Mouse (Mus musculus) cortical plate, adult 2 months (tissue): ENCODE measurements around the gene Sumo2. TPM values are rescaled to one million over a fixed set of nuclear protein-coding genes. Genes with fewer than 3 reads are reported as not detected.
"Not testable (repeated sequence)": the region's sequence is repeated elsewhere in the genome, so short reads cannot be mapped to it uniquely, and the experiment has no call there.

ENCODE experiments used
- H3K27ac ChIP-seq: fragments of 200-500 bp; 2 replicates; pipeline ENCODE4 v1.5.1; 2012; ENCODE audit warnings: low read length, control low read depth, inconsistent platforms; ENCODE audit not compliant: insufficient read depth
- H3K4me1 ChIP-seq: fragments of 200-500 bp; 2 replicates; pipeline ENCODE4 v1.6.1; 2011; ENCODE audit warnings: low read length; ENCODE audit not compliant: control insufficient read depth, insufficient read depth
- H3K4me3 ChIP-seq: fragments of 200-500 bp; 2 replicates; pipeline ENCODE4 v1.5.1; 2011; ENCODE audit warnings: mild to moderate bottlenecking, low read length, control low read depth; ENCODE audit not compliant: insufficient read depth
- CTCF ChIP-seq: fragments of 200-500 bp; IDR thresholded peaks from 2 replicates; pipeline ENCODE4 v1.5.1; 2011; ENCODE audit warnings: mild to moderate bottlenecking, control low read depth, low read length; ENCODE audit not compliant: insufficient read depth; ENCODE audit errors: extremely low read depth
- POLR2A ChIP-seq: fragments of 200-500 bp; IDR thresholded peaks from 2 replicates; pipeline ENCODE4 v1.6.1; 2011; ENCODE audit warnings: mild to moderate bottlenecking, low read length, control low read depth; ENCODE audit not compliant: insufficient read depth; ENCODE audit errors: extremely low read depth
- polyA plus RNA-seq: library from polyadenylated mRNA; depleted of rRNA; stranded (reverse); fragments of >200 nt; gene quantifications from 2 replicates; pipeline ENCODE4 v1.2.3, GENCODE M21; 2012

Gene Sumo2
- polyA plus RNA-seq, 1 experiment = 329 TPM

- H3K27ac ChIP-seq = no peak overlapping the region
- no peak overlapping the region for H3K4me3 ChIP-seq
- no peaks in the 10 kb centered on the region for H3K4me1 ChIP-seq
- TF ChIP-seq POLR2A (no peak), CTCF (peak; percentile 20; the same call in 1 of the 2 replicates)
Measured at GRCm38 (mm10) chr11:115552783-115553182, 16.7 kb upstream of the Sumo2 start.

GRCm38 (mm10) chr11:115543571-115543970 is 7.5 kb upstream of the Sumo2 start:
- Histone ChIP-seq H3K27ac (no peak overlapping the region), H3K4me1 (no peaks in the 10 kb centered on the region), H3K4me3 (no peak overlapping the region)
- no peak for TF ChIP-seq POLR2A
- TF ChIP-seq CTCF = no peak

- Histone ChIP-seq H3K4me1 (no peaks in the 10 kb centered on the region), H3K4me3 (no peak overlapping the region)
- no peak for TF ChIP-seq POLR2A
- TF ChIP-seq CTCF = no peak
Measured at GRCm38 (mm10) chr11:115538045-115538444, 2.0 kb upstream of the Sumo2 start.

GRCm38 (mm10) chr11:115536856-115537568 is 936 bp upstream of the Sumo2 start:
- H3K4me3 ChIP-seq = no peak overlapping the region; the same call in 1 of the 2 replicates
- no peaks in the 10 kb centered on the region for H3K4me1 ChIP-seq
- no peak for TF ChIP-seq POLR2A
- TF ChIP-seq CTCF = no peak
- peak overlapping the region; percentile 61 for H3K27ac ChIP-seq

More at GRCm38 (mm10) chr11:115538045-115538444, 2.0 kb upstream of the Sumo2 start:
- H3K27ac ChIP-seq = no peak overlapping the region

- Histone ChIP-seq H3K4me1 (no peaks in the 10 kb centered on the region; the same call in 1 of the 2 replicates), H3K27ac (peak overlapping the region; percentile 99), H3K4me3 (peak overlapping the region; percentile 86)
- TF ChIP-seq POLR2A (no peak), CTCF (no peak)
Measured at GRCm38 (mm10) chr11:115535401-115536037, 557 bp downstream of the Sumo2 start.

- no peaks in the 10 kb centered on the region; the same call in 1 of the 2 replicates for H3K4me1 ChIP-seq
- TF ChIP-seq POLR2A = no peak
- TF ChIP-seq CTCF = no peak
- no peak overlapping the region for H3K27ac ChIP-seq
- peak overlapping the region; percentile 86 for H3K4me3 ChIP-seq
Measured at GRCm38 (mm10) chr11:115534759-115535371, 1.2 kb downstream of the Sumo2 start.

- H3K4me1 ChIP-seq, H3K27ac ChIP-seq, H3K4me3 ChIP-seq: not testable (repeated sequence)
Measured at GRCm38 (mm10) chr11:115526446-115526845, 9.6 kb downstream of the Sumo2 start.

GRCm38 (mm10) chr11:115522703-115523102 is 13.4 kb downstream of the Sumo2 start:
- TF ChIP-seq POLR2A (no peak), CTCF (no peak)
- Histone ChIP-seq H3K4me1 (peaks cover 2% of the 10 kb centered on the region), H3K4me3 (no peak overlapping the region), H3K27ac (no peak overlapping the region)

- Histone ChIP-seq H3K4me3 (no peak overlapping the region), H3K4me1 (peaks cover 2% of the 10 kb centered on the region), H3K27ac (no peak overlapping the region)
- TF ChIP-seq CTCF = no peak
Measured at GRCm38 (mm10) chr11:115522238-115522637, 13.8 kb downstream of the Sumo2 start.

- Histone ChIP-seq H3K4me1 (peaks cover 2% of the 10 kb centered on the region), H3K4me3 (no peak overlapping the region), H3K27ac (no peak overlapping the region)
- TF ChIP-seq CTCF (no peak), POLR2A (no peak)
Measured at GRCm38 (mm10) chr11:115521080-115521479, 15.0 kb downstream of the Sumo2 start.
